Mouse (Mus musculus): ENCODE measurements at regions not wholly inside any gene's neighbourhood (a gene's known extent, or its start where the extent isn't known, plus 50 kb on each side); places are given as distances from the start of the nearest gene placed in this dataset.
A peak's percentile ranks its signal among the peaks of the same experiment; 100 is the strongest.

GRCm38 (mm10) chr2:128395308-128396007, 195.6 kb upstream of the Spdye4c start:
- DNase-seq (ENCODE audit: low spot score) = no peak

GRCm38 (mm10) chr2:128396008-128396346, 195.0 kb upstream of the Spdye4c start:
- peak; percentile 94 for DNase-seq (ENCODE audit: low spot score)

- DNase-seq (ENCODE audit: low spot score) = no peak
These were observed 189.7 kb upstream of the Spdye4c start for GRCm38 (mm10) chr2:128401359-128401758.

- DNase-seq (ENCODE audit: low spot score) = no peak
These were observed 187.7 kb upstream of the Spdye4c start for GRCm38 (mm10) chr2:128403143-128403935.

- DNase-seq (ENCODE audit: low spot score) = no peak
These were observed 186.6 kb upstream of the Spdye4c start for GRCm38 (mm10) chr2:128404405-128404804.

GRCm38 (mm10) chr2:128407076-128407475, 183.9 kb upstream of the Spdye4c start:
- DNase-seq (ENCODE audit: low spot score) = no peak

- no peak for DNase-seq (ENCODE audit: low spot score)
These were observed 182.3 kb upstream of the Spdye4c start for GRCm38 (mm10) chr2:128408718-128409117.

GRCm38 (mm10) chr2:128412352-128412751, 178.7 kb upstream of the Spdye4c start:
- DNase-seq (ENCODE audit: low spot score) = no peak

GRCm38 (mm10) chr2:128412974-128413373, 178.0 kb upstream of the Spdye4c start:
- no peak for DNase-seq (ENCODE audit: low spot score)

- no peak for DNase-seq (ENCODE audit: low spot score)
These were observed 176.3 kb upstream of the Spdye4c start for GRCm38 (mm10) chr2:128414588-128415240.

GRCm38 (mm10) chr2:128416416-128416815, 174.6 kb upstream of the Spdye4c start:
- DNase-seq (ENCODE audit: low spot score) = no peak

- DNase-seq (ENCODE audit: low spot score) = no peak
These were observed 172.0 kb upstream of the Spdye4c start for GRCm38 (mm10) chr2:128418960-128419359.

- DNase-seq (ENCODE audit: low spot score) = no peak
These were observed 170.6 kb upstream of the Spdye4c start for GRCm38 (mm10) chr2:128420406-128420805.

GRCm38 (mm10) chr2:128422677-128423076, 168.3 kb upstream of the Spdye4c start:
- DNase-seq (ENCODE audit: low spot score) = no peak

GRCm38 (mm10) chr2:128424236-128424635, 166.8 kb upstream of the Spdye4c start:
- DNase-seq (ENCODE audit: low spot score) = no peak

GRCm38 (mm10) chr2:128427181-128427880, 163.7 kb upstream of the Spdye4c start:
- no peak for DNase-seq (ENCODE audit: low spot score)

GRCm38 (mm10) chr2:128428154-128428553, 162.9 kb upstream of the Spdye4c start:
- DNase-seq (ENCODE audit: low spot score) = no peak

GRCm38 (mm10) chr2:128428651-128429633, 162.1 kb upstream of the Spdye4c start:
- peak; percentile 85 for DNase-seq (ENCODE audit: low spot score)

GRCm38 (mm10) chr2:128429786-128430185, 161.2 kb upstream of the Spdye4c start:
- peak; percentile 55 for DNase-seq (ENCODE audit: low spot score)

GRCm38 (mm10) chr2:128430776-128431291, 160.2 kb upstream of the Spdye4c start:
- no peak for DNase-seq (ENCODE audit: low spot score)

- DNase-seq (ENCODE audit: low spot score) = no peak
These were observed 159.3 kb upstream of the Spdye4c start for GRCm38 (mm10) chr2:128431751-128432150.

Measured in heart, adult 8-10 months (tissue).